Comparison of ENCODE assay signal across 17 mouse cellular contexts in the genomic region with DNA sequence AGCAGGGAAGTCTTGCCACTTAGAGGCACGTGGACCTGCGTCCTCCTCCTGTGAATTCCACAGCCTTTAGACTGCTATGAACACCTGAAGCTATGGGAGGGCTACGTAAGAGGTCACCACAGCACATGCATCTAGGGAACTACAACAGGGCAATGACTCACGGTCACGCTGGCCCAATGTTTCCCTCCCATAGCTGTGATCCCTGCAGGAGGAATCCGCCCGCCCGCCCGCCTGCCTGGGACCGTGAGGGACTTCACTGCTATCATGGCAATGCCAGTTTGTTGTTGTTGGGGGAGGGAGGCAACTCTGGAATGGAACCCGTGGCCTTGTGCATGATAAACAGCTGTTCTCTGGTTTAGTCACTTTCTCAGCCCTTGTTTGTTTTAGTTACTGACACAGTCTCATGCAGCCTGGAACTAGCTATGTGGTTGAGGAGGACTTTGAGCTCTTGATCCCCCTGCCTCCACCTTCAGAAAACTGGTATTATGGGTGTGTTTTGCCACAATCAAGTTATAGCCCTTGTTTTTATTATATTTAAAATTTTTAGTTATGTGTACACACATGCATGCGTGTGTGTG.
DNase-seq lines count a peak whose midpoint lies in the region; ATAC-seq and TF ChIP-seq lines count a peak whose summit lies in the region.
"Had no signal": no experiment of that assay in that cellular context is flagged by ENCODE, and none has a peak within 500 bp of the region (broad histone marks: within the 10 kb centered on the region; RNA-seq: fewer than 3 reads in every experiment).

No protein-coding gene starts in this region.

- no peaks in the 10 kb centered on the region for H3K9me3 ChIP-seq in forebrain, embryonic 13.5 days (replicated peaks)
- H3K9me3 ChIP-seq in forebrain, embryonic 10.5 days: no peaks in the 10 kb centered on the region
- H3K9me3 ChIP-seq in midbrain, embryonic 15.5 days: no peaks in the 10 kb centered on the region
- no peaks in the 10 kb centered on the region for H3K9me3 ChIP-seq in midbrain, embryonic 14.5 days (ENCODE audit: control insufficient read depth, low read length)
- H3K9me3 ChIP-seq in forebrain, postnatal 0 days (ENCODE audit: low read length): no peaks in the 10 kb centered on the region
- no peaks in the 10 kb centered on the region for H3K9me3 ChIP-seq in stomach, postnatal 0 days (ENCODE audit: control insufficient read depth, low read length)
- H3K9me3 ChIP-seq: hindbrain, embryonic 12.5 days; limb, embryonic 15.5 days had no signal

- no peak for TF ChIP-seq EP300 in stomach, postnatal 0 days (optimal IDR thresholded peaks at IDR 0.05)

- WGBS in forebrain, embryonic 13.5 days: 80% methylated on average over 12 of the region's 12 CpGs
- 83% methylated on average over 12 of the region's 12 CpGs for WGBS in forebrain, embryonic 10.5 days
- WGBS in midbrain, embryonic 15.5 days: 78% methylated on average over 12 of the region's 12 CpGs
- 84% methylated on average over 12 of the region's 12 CpGs for WGBS in midbrain, embryonic 14.5 days
- WGBS in forebrain, postnatal 0 days: 66% methylated on average over 12 of the region's 12 CpGs
- WGBS in stomach, postnatal 0 days: 47% methylated on average over 12 of the region's 12 CpGs

- no peak overlapping the region for H3K9ac ChIP-seq in forebrain, embryonic 13.5 days
- no peak overlapping the region for H3K9ac ChIP-seq in midbrain, embryonic 15.5 days
- H3K9ac ChIP-seq in midbrain, embryonic 14.5 days (replicated peaks; ENCODE audit: low read length): no peak overlapping the region
- H3K9ac ChIP-seq in forebrain, postnatal 0 days: no peak overlapping the region
- H3K9ac ChIP-seq in stomach, postnatal 0 days (ENCODE audit: low read length): no peak overlapping the region
- H3K9ac ChIP-seq: hindbrain, embryonic 12.5 days; limb, embryonic 15.5 days had no signal

- peak overlapping the region; percentile 54; the same call in 1 of the 2 replicates for H3K27ac ChIP-seq in forebrain, embryonic 13.5 days
- H3K27ac ChIP-seq in forebrain, embryonic 10.5 days: no peak overlapping the region
- H3K27ac ChIP-seq in midbrain, embryonic 15.5 days: 0 out of 2 replicates have a peak overlapping the region, but pooled peaks have one; percentile 30
- no peak overlapping the region for H3K27ac ChIP-seq in midbrain, embryonic 14.5 days (replicated peaks; ENCODE audit: low read depth, low read length)
- H3K27ac ChIP-seq in forebrain, postnatal 0 days (ENCODE audit: low read depth, low read length): peak overlapping the region; percentile 80
- H3K27ac ChIP-seq in stomach, postnatal 0 days (replicated peaks): no peak overlapping the region
- H3K27ac ChIP-seq: gastrocnemius, adult 2 months; hindbrain, embryonic 12.5 days; left cerebral cortex, adult 2 months; limb, embryonic 15.5 days had no signal

- H3K4me2 ChIP-seq in forebrain, embryonic 13.5 days: no peak overlapping the region
- no peak overlapping the region for H3K4me2 ChIP-seq in midbrain, embryonic 15.5 days
- H3K4me2 ChIP-seq in midbrain, embryonic 14.5 days (ENCODE audit: low read length): no peak overlapping the region
- H3K4me2 ChIP-seq in forebrain, postnatal 0 days (ENCODE audit: low read depth): no peak overlapping the region
- no peak overlapping the region for H3K4me2 ChIP-seq in stomach, postnatal 0 days (replicated peaks; ENCODE audit: low read depth)
- H3K4me2 ChIP-seq: hindbrain, embryonic 12.5 days; limb, embryonic 15.5 days had no signal

- TF ChIP-seq CTCF in forebrain, postnatal 0 days (IDR thresholded peaks at IDR 0.05; ENCODE audit: low read depth): no peak
- TF ChIP-seq CTCF in stomach, postnatal 0 days (IDR thresholded peaks at IDR 0.05; ENCODE audit: low read depth): no peak

- no peak for ATAC-seq in forebrain, embryonic 13.5 days
- ATAC-seq in midbrain, embryonic 15.5 days (replicated peaks): no peak
- no peak for ATAC-seq in midbrain, embryonic 14.5 days (ENCODE audit: low FRiP score, low TSS enrichment)
- peak; percentile 28 for ATAC-seq in forebrain, postnatal 0 days
- peak; percentile 78 for ATAC-seq in stomach, postnatal 0 days (ENCODE audit: low FRiP score, low TSS enrichment)

- no peak overlapping the region for H3K4me3 ChIP-seq in forebrain, embryonic 13.5 days
- no peak overlapping the region for H3K4me3 ChIP-seq in forebrain, embryonic 10.5 days
- H3K4me3 ChIP-seq in midbrain, embryonic 15.5 days: no peak overlapping the region
- H3K4me3 ChIP-seq in midbrain, embryonic 14.5 days (replicated peaks; ENCODE audit: low read depth, low read length): no peak overlapping the region
- no peak overlapping the region for H3K4me3 ChIP-seq in forebrain, postnatal 0 days (ENCODE audit: low read depth, low read length)
- H3K4me3 ChIP-seq in stomach, postnatal 0 days (ENCODE audit: low read depth, low read length): no peak overlapping the region
- H3K4me3 ChIP-seq: gastrocnemius, adult 2 months; hindbrain, embryonic 12.5 days; left cerebral cortex, adult 2 months; limb, embryonic 15.5 days had no signal

- 0 out of 2 replicates have a peak, but pooled peaks cover 4% of the 10 kb centered on the region for H3K27me3 ChIP-seq in forebrain, embryonic 13.5 days
- peaks cover 3% of the 10 kb centered on the region; the same call in 1 of the 2 replicates for H3K27me3 ChIP-seq in forebrain, embryonic 10.5 days (ENCODE audit: poor library complexity, severe bottlenecking)
- no peaks in the 10 kb centered on the region for H3K27me3 ChIP-seq in midbrain, embryonic 15.5 days (replicated peaks)
- no peaks in the 10 kb centered on the region for H3K27me3 ChIP-seq in midbrain, embryonic 14.5 days (ENCODE audit: control insufficient read depth, insufficient read depth, low read length)
- no peaks in the 10 kb centered on the region for H3K27me3 ChIP-seq in forebrain, postnatal 0 days (ENCODE audit: insufficient read depth, low read length)
- H3K27me3 ChIP-seq in stomach, postnatal 0 days (ENCODE audit: control insufficient read depth, insufficient read depth, low read length): no peaks in the 10 kb centered on the region
- H3K27me3 ChIP-seq: hindbrain, embryonic 12.5 days; limb, embryonic 15.5 days had no signal

- no peaks in the 10 kb centered on the region for H3K36me3 ChIP-seq in forebrain, embryonic 13.5 days (ENCODE audit: poor library complexity, severe bottlenecking)
- H3K36me3 ChIP-seq in forebrain, embryonic 10.5 days (replicated peaks): no peaks in the 10 kb centered on the region
- H3K36me3 ChIP-seq in midbrain, embryonic 15.5 days (replicated peaks): no peaks in the 10 kb centered on the region
- no peaks in the 10 kb centered on the region for H3K36me3 ChIP-seq in midbrain, embryonic 14.5 days (ENCODE audit: control insufficient read depth, insufficient read depth, low read length)
- no peaks in the 10 kb centered on the region; the same call in 1 of the 2 replicates for H3K36me3 ChIP-seq in forebrain, postnatal 0 days (ENCODE audit: insufficient read depth)
- no peaks in the 10 kb centered on the region for H3K36me3 ChIP-seq in stomach, postnatal 0 days (ENCODE audit: control insufficient read depth, insufficient read depth, low read length)

- peaks cover 5% of the 10 kb centered on the region; the same call in 1 of the 2 replicates for H3K4me1 ChIP-seq in forebrain, embryonic 13.5 days
- peaks cover 16% of the 10 kb centered on the region for H3K4me1 ChIP-seq in forebrain, embryonic 10.5 days
- H3K4me1 ChIP-seq in midbrain, embryonic 15.5 days: no peaks in the 10 kb centered on the region
- H3K4me1 ChIP-seq in midbrain, embryonic 14.5 days (ENCODE audit: control insufficient read depth, insufficient read depth, low read length): no peaks in the 10 kb centered on the region
- peaks cover 5% of the 10 kb centered on the region; the same call in 1 of the 2 replicates for H3K4me1 ChIP-seq in forebrain, postnatal 0 days (ENCODE audit: insufficient read depth)
- no peaks in the 10 kb centered on the region for H3K4me1 ChIP-seq in stomach, postnatal 0 days (replicated peaks; ENCODE audit: control insufficient read depth, insufficient read depth)
- H3K4me1 ChIP-seq: hindbrain, embryonic 12.5 days had no signal

- no peak for DNase-seq in forebrain, embryonic 10.5 days (ENCODE audit: extremely low spot score, low spot score)
- DNase-seq in midbrain, embryonic 14.5 days: no peak
- no peak for DNase-seq in forebrain, postnatal 0 days
- DNase-seq in stomach, postnatal 0 days (ENCODE audit: low spot score): peak; percentile 73
- DNase-seq in spleen, postnatal 10 days (ENCODE audit: low spot score in 2 of 2): no peak
- no peak for DNase-seq in urinary bladder, adult 18-20 months (ENCODE audit: low spot score in 2 of 2)
- DNase-seq: cerebellum, adult 9-10 months; gastrocnemius, adult 2 months; kidney, adult 8-10 months; lung, adult 2 months; right cerebral cortex, postnatal 4 days; thymus, postnatal 4 days had no signal

Comparison
In these comparisons a context has a peak if more than half of its experiments do, and no peak if none do; other contexts are left out.
1. ATAC-seq: peak in forebrain, postnatal 0 days (single experiment) and stomach, postnatal 0 days (single experiment); none in forebrain, embryonic 13.5 days (single experiment), midbrain, embryonic 15.5 days (single experiment) and midbrain, embryonic 14.5 days (single experiment).
2. H3K27ac ChIP-seq: peak in forebrain, embryonic 13.5 days (single experiment), midbrain, embryonic 15.5 days (single experiment) and forebrain, postnatal 0 days (single experiment); none in forebrain, embryonic 10.5 days (single experiment), midbrain, embryonic 14.5 days (single experiment) and stomach, postnatal 0 days (single experiment).